Mouse (Mus musculus) stomach, postnatal 0 days (tissue): Measurements from ENCODE around the gene Gmds.

ENCODE experiments used
- CTCF ChIP-seq: IDR thresholded peaks from 2 replicates; pipeline ENCODE4 v1.5.1; 2016; ENCODE audit warnings: antibody characterized with exemption, low read depth, mild to moderate bottlenecking, moderate library complexity
- EP300 ChIP-seq: optimal IDR thresholded peaks from 2 replicates; pipeline ENCODE3; 2016; ENCODE audit warnings: antibody characterized with exemption

DNA sequence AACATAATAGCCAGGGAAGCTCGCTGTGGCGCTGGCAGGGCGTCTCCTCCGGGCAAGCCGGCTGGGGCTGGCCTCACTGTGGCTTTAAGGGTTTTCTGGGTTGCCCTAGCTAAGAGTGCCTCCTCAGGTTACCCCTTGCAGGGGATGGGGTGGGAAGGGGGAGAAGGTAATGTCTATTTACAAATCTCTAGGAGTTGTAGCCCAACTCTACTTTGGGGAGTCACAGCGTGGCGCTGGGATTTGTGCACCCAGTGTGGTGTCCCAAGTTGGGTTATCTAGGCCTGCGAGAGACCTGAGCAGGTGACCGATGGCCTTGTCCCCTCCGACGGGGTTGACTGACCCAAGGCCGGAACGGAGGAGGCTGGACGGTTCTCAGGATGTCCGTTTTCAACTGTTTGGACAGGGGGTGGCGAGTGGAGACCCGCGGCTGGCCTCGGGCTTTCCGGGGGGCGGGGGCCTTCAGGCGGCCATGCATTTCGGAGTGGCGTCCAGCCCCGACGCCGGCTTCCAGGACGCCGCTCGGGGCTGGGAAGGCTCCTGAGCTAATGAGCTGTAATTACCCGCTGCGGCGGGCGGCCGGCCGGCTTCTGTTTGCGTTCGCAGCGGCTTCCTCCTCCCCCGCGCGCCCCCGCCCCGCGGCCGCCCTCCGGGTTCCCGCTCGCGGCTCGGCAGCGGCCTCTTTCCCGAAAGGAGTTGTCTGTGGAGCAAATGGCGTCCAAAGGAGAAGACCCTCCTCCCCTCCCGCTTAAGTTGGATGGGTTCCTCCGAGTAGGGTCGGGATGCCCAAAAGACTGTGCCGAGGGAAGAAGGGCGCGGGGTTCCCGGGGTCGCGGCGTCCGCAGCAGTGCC, 527.6 kb downstream of the Gmds start:
- TF ChIP-seq CTCF (no peak), EP300 (no peak)
